In genomic region chr15:100422476-100422875, GRCm38 (mm10) we compare ENCODE assay signal across 8 mouse cellular contexts. TPM values are rescaled to one million over a fixed set of nuclear protein-coding genes. Genes with fewer than 3 reads are reported as not detected.
DNase-seq lines count a peak whose midpoint lies in the region; ATAC-seq and TF ChIP-seq lines count a peak whose summit lies in the region.

No protein-coding gene starts in this region.

- no peak for TF ChIP-seq POLR2A in CH12.LX (IDR thresholded peaks at IDR 0.05; ENCODE audit: low read depth, low read length)

- dilution Hi-C loops in CH12.LX (cut with MboI; ENCODE audit: extremely low pct_ligation_motif_present, extremely low pct_unique_long_range_greater_than_20kb, low sequenced_read_pairs), result no loop called here

- no peak for TF ChIP-seq EP300 in CH12.LX (IDR thresholded peaks at IDR 0.05; ENCODE audit: low read length)

- peak overlapping the region; percentile 96 for H3K4me3 ChIP-seq in heart, embryonic 13.5 days
- peak overlapping the region; percentile 75 to 81 (median 78) for H3K4me3 ChIP-seq in CH12.LX (replicated peaks in 1 of 3; ENCODE audit: low read depth in 2 of 3, low read length in 2 of 3, poor library complexity in 1 of 3)
- H3K4me3 ChIP-seq in hindbrain, embryonic 16.5 days (ENCODE audit: low read length), result peak overlapping the region; percentile 84

- H3K36me3 ChIP-seq in heart, embryonic 13.5 days, result no peaks in the 10 kb centered on the region
- H3K36me3 ChIP-seq in CH12.LX (replicated peaks in 1 of 2; ENCODE audit: control insufficient read depth in 1 of 2, insufficient read depth in 1 of 2, low read length in 1 of 2), result peaks cover 0 to 2% of the 10 kb centered on the region in 2 experiments
- H3K36me3 ChIP-seq in hindbrain, embryonic 16.5 days (ENCODE audit: control insufficient read depth, insufficient read depth, low read length), result no peaks in the 10 kb centered on the region

- peak overlapping the region; percentile 60; the same call in 1 of the 2 replicates for H3K27ac ChIP-seq in heart, embryonic 13.5 days (replicated peaks)
- H3K27ac ChIP-seq in CH12.LX (ENCODE audit: insufficient read depth, low read depth), result no peak overlapping the region
- peak overlapping the region; percentile 36; the same call in 1 of the 2 replicates for H3K27ac ChIP-seq in hindbrain, embryonic 16.5 days (ENCODE audit: low read depth, low read length)

- DNase-seq in heart, adult 18-20 months, result no peak
- no peak for DNase-seq in CH12.LX (ENCODE audit: extremely low read depth)
- peak; percentile 40 for DNase-seq in brain, adult 2 months (ENCODE audit: low read depth, low spot score)
- DNase-seq in mesoderm, embryonic 11.5 days (ENCODE audit: low read depth, low spot score), result peak; percentile 43
- DNase-seq in layer of hippocampus, postnatal 10 days (ENCODE audit: low spot score in 2 of 2), result no peak
- no peak for DNase-seq in layer of hippocampus, adult 18-20 months (ENCODE audit: low spot score in 2 of 2)

- in situ Hi-C loops in CH12.LX (cut with MboI; ENCODE audit: low pct_ligation_motif_present, low pct_unique_long_range_greater_than_20kb, low sequenced_read_pairs), result no loop called here

- peak; percentile 61 for ATAC-seq in heart, embryonic 13.5 days (ENCODE audit: extremely low read depth, insufficient number of reproducible peaks, low FRiP score, low TSS enrichment)
- peak; percentile 64 for ATAC-seq in hindbrain, embryonic 16.5 days

- WGBS in heart, embryonic 13.5 days, result under 1% methylated on average over 33 of the region's 44 CpGs
- WGBS in hindbrain, embryonic 16.5 days, result under 1% methylated on average over 36 of the region's 44 CpGs

- no peak for TF ChIP-seq CTCF in CH12.LX (conservative IDR thresholded peaks at IDR 0.05 in 1 of 2, IDR thresholded peaks at IDR 0.05 in 1 of 2; ENCODE audit: low read depth in 2 of 2, low read length in 2 of 2)

- TF ChIP-seq RAD21 in CH12.LX (IDR thresholded peaks at IDR 0.05; ENCODE audit: low read depth, low read length), result no peak

- no peaks in the 10 kb centered on the region for H3K9me3 ChIP-seq in heart, embryonic 13.5 days
- no peaks in the 10 kb centered on the region for H3K9me3 ChIP-seq in CH12.LX (replicated peaks; ENCODE audit: low read length)
- H3K9me3 ChIP-seq in hindbrain, embryonic 16.5 days (ENCODE audit: control insufficient read depth, low read length), result no peaks in the 10 kb centered on the region

- peaks cover 25% of the 10 kb centered on the region for H3K27me3 ChIP-seq in heart, embryonic 13.5 days (replicated peaks)
- H3K27me3 ChIP-seq in CH12.LX (replicated peaks), result peaks cover 41% of the 10 kb centered on the region
- peaks cover 10% of the 10 kb centered on the region; the same call in 1 of the 2 replicates for H3K27me3 ChIP-seq in hindbrain, embryonic 16.5 days (replicated peaks; ENCODE audit: control insufficient read depth, insufficient read depth, low read length)

- peak overlapping the region; percentile 97 for H3K9ac ChIP-seq in heart, embryonic 13.5 days
- peak overlapping the region; percentile 78 for H3K9ac ChIP-seq in CH12.LX (ENCODE audit: insufficient read depth, low read depth)
- H3K9ac ChIP-seq in hindbrain, embryonic 16.5 days (ENCODE audit: low read depth, low read length), result peak overlapping the region; percentile 93

- peak overlapping the region; percentile 100 for H3K4me2 ChIP-seq in heart, embryonic 13.5 days
- peak overlapping the region; percentile 85 for H3K4me2 ChIP-seq in CH12.LX (ENCODE audit: insufficient read depth, low read depth, poor library complexity, severe bottlenecking)
- H3K4me2 ChIP-seq in hindbrain, embryonic 16.5 days (ENCODE audit: low read length), result peak overlapping the region; percentile 95

- peaks cover 58% of the 10 kb centered on the region for H3K4me1 ChIP-seq in heart, embryonic 13.5 days
- peaks cover 3 to 39% of the 10 kb centered on the region in 2 experiments; a peak in 3 of 4 replicates for H3K4me1 ChIP-seq in CH12.LX (ENCODE audit: control insufficient read depth in 1 of 2, insufficient read depth in 2 of 2)
- H3K4me1 ChIP-seq in hindbrain, embryonic 16.5 days (ENCODE audit: control insufficient read depth, insufficient read depth, low read depth, low read length), result peaks cover 32% of the 10 kb centered on the region

- no peaks in the 10 kb centered on the region for H3K79me2 ChIP-seq in CH12.LX (replicated peaks; ENCODE audit: control insufficient read depth, extremely low read depth, insufficient read depth, poor library complexity, severe bottlenecking)

TF ChIP-seq in CH12.LX, 34 proteins besides CTCF, POLR2A, EP300 and RAD21:
- TF ChIP-seq BHLHE40 (IDR thresholded peaks at IDR 0.05; ENCODE audit: low read depth, low read length) (no peak), POLR2AphosphoS2 (IDR thresholded peaks at IDR 0.05; ENCODE audit: low read depth, low read length) (no peak), UBTF (IDR thresholded peaks at IDR 0.05; ENCODE audit: low read depth, low read length) (peak; percentile 62; the same call in 1 of the 2 replicates)
TF ChIP-seq in CH12.LX: peak in this region for 1.

RNA-seq across cellular contexts. Expression of gene Gm5475, which starts 0.5 kb away (rescaled TPM):
- polyA plus RNA-seq in heart, embryonic 13.5 days (2015; fragmentation: Nextera tagmentation; extraction: Ambion mirVana), result 0.05 TPM in 1 of 2 replicates, not detected in the other
- total RNA-seq in heart, adult 18-20 months (2021), result not detected
- not detected in 2 replicates for total RNA-seq in CH12.LX (2012; rRNA removed)
- total RNA-seq in CH12.LX (2014; rRNA removed), result not detected in 2 replicates
- polyA plus RNA-seq in CH12.LX (2012; ENCODE audit: insufficient read length, low read depth), result not detected in 2 replicates
- 0.11 and 0.16 TPM in 2 replicates for polyA plus RNA-seq in hindbrain, embryonic 16.5 days (2015; fragmentation: Nextera tagmentation; extraction: Ambion mirVana)
- under 1 TPM; 0.14 to 0.16 TPM for total RNA-seq in layer of hippocampus, postnatal 10 days (2021)
- not detected for total RNA-seq in layer of hippocampus, adult 18-20 months (2021)

RNA-seq across cellular contexts. Expression of gene Slc11a2, which starts 2.4 kb away (rescaled TPM):
- 12.8 and 13.2 TPM in 2 replicates for polyA plus RNA-seq in heart, embryonic 13.5 days (2015; fragmentation: Nextera tagmentation; extraction: Ambion mirVana)
- total RNA-seq in heart, adult 18-20 months (2021), result 10 to 100 TPM; 37.8 to 44.5 TPM
- total RNA-seq in CH12.LX (2012; rRNA removed), result 8.9 and 13.2 TPM in 2 replicates
- total RNA-seq in CH12.LX (2014; rRNA removed), result 11.7 and 13.0 TPM in 2 replicates
- polyA plus RNA-seq in CH12.LX (2012; ENCODE audit: insufficient read length, low read depth), result 18.6 and 19.1 TPM in 2 replicates
- polyA plus RNA-seq in hindbrain, embryonic 16.5 days (2015; fragmentation: Nextera tagmentation; extraction: Ambion mirVana), result 24.9 and 30.8 TPM in 2 replicates
- 10 to 100 TPM; 55.5 to 61.9 TPM for total RNA-seq in layer of hippocampus, postnatal 10 days (2021)
- total RNA-seq in layer of hippocampus, adult 18-20 months (2021), result 10 to 100 TPM; 55.4 to 58.7 TPM

RNA-seq across cellular contexts. Expression of gene Letmd1, which starts 46.3 kb away (rescaled TPM):
- polyA plus RNA-seq in heart, embryonic 13.5 days (2015; fragmentation: Nextera tagmentation; extraction: Ambion mirVana), result 15.3 and 15.8 TPM in 2 replicates
- 10 to 100 TPM; 10.2 to 23.2 TPM for total RNA-seq in heart, adult 18-20 months (2021)
- total RNA-seq in CH12.LX (2012; rRNA removed), result 30.3 and 39.0 TPM in 2 replicates
- 28.5 and 31.4 TPM in 2 replicates for total RNA-seq in CH12.LX (2014; rRNA removed)
- 44.0 and 51.3 TPM in 2 replicates for polyA plus RNA-seq in CH12.LX (2012; ENCODE audit: insufficient read length, low read depth)
- polyA plus RNA-seq in hindbrain, embryonic 16.5 days (2015; fragmentation: Nextera tagmentation; extraction: Ambion mirVana), result 59.3 and 62.0 TPM in 2 replicates
- 10 to 100 TPM; 67.8 to 79.1 TPM for total RNA-seq in layer of hippocampus, postnatal 10 days (2021)
- 10 to 100 TPM; 58.4 to 61.4 TPM for total RNA-seq in layer of hippocampus, adult 18-20 months (2021)

RNA-seq across cellular contexts. Expression of gene Higd1c, which starts 58.1 kb away (rescaled TPM):
- polyA plus RNA-seq in heart, embryonic 13.5 days (2015; fragmentation: Nextera tagmentation; extraction: Ambion mirVana), result not detected in 2 replicates
- total RNA-seq in heart, adult 18-20 months (2021), result not detected
- total RNA-seq in CH12.LX (2012; rRNA removed) (not detected in 2 replicates), CH12.LX (2014; rRNA removed) (not detected in 2 replicates)
- polyA plus RNA-seq in CH12.LX (2012; ENCODE audit: insufficient read length, low read depth), result not detected in 2 replicates
- not detected in 2 replicates for polyA plus RNA-seq in hindbrain, embryonic 16.5 days (2015; fragmentation: Nextera tagmentation; extraction: Ambion mirVana)
- not detected for total RNA-seq in layer of hippocampus, postnatal 10 days (2021)
- total RNA-seq in layer of hippocampus, adult 18-20 months (2021), result not detected

Comparison
In these comparisons a context has a peak if more than half of its experiments do, and no peak if none do; other contexts are left out.
1. DNase-seq: peak in brain, adult 2 months (single experiment) and mesoderm, embryonic 11.5 days (single experiment); none in heart, adult 18-20 months (0 of 2), CH12.LX (single experiment), layer of hippocampus, postnatal 10 days (0 of 2) and layer of hippocampus, adult 18-20 months (0 of 2).
2. Peak in every context shown above with its lines, with median percentiles within 50 percentile points of each other: H3K4me2 ChIP-seq, H3K4me3 ChIP-seq and H3K9ac ChIP-seq.